Mouse (Mus musculus) megakaryocyte, embryonic 14.5 days (primary cell): ENCODE results near the gene Pard3. TPM values are rescaled to one million over a fixed set of nuclear protein-coding genes. Genes with fewer than 3 reads are reported as not detected.

Experiments used
- H3K27me3 ChIP-seq: replicated peaks from 2 replicates; pipeline ENCODE3; 2012; ENCODE audit warnings: inconsistent platforms
- H3K36me3 ChIP-seq: replicated peaks from 2 replicates; pipeline ENCODE3; 2012; ENCODE audit warnings: low read length, inconsistent platforms, mixed read lengths
- H3K4me1 ChIP-seq: 2 replicates; pipeline ENCODE4 v1.6.1; 2012; ENCODE audit warnings: inconsistent platforms
- H3K4me3 ChIP-seq: replicated peaks from 2 replicates; pipeline ENCODE3; 2012; ENCODE audit warnings: moderate library complexity, mild to moderate bottlenecking, inconsistent platforms
- H3K9me3 ChIP-seq: 2 replicates; pipeline ENCODE4 v1.6.1; 2012; ENCODE audit warnings: inconsistent platforms
- FLI1 ChIP-seq: IDR thresholded peaks from 2 replicates; pipeline ENCODE4 v1.6.1; 2012; ENCODE audit warnings: low read length, inconsistent platforms, mixed read lengths
- GATA1 ChIP-seq: IDR thresholded peaks from 3 replicates; pipeline ENCODE4 v1.6.1; 2012; ENCODE audit warnings: mixed read lengths, low read length, inconsistent platforms, borderline replicate concordance
- polyA plus RNA-seq: library from polyadenylated mRNA; stranded (reverse); fragments of >175 nt; gene quantifications from 2 replicates; pipeline ENCODE4 v1.2.3, GENCODE M21; 2012; ENCODE audit warnings: low replicate concordance; ENCODE audit not compliant: insufficient read depth

The Pard3 gene
- polyA plus RNA-seq, 1 experiment, result not detected

GRCm38 (mm10) chr8:127344421-127344820 is 280.7 kb downstream of the Pard3 start:
- H3K4me1 ChIP-seq, result no peaks in the 10 kb centered on the region
- no peaks in the 10 kb centered on the region for H3K9me3 ChIP-seq
- no peak overlapping the region for H3K4me3 ChIP-seq
- no peaks in the 10 kb centered on the region for H3K36me3 ChIP-seq
- peaks cover 2% of the 10 kb centered on the region for H3K27me3 ChIP-seq
- no peak for TF ChIP-seq FLI1
- no peak for TF ChIP-seq GATA1

GRCm38 (mm10) chr8:127345912-127346423 is 282.3 kb downstream of the Pard3 start:
- TF ChIP-seq GATA1 (no peak), FLI1 (no peak)
- no peaks in the 10 kb centered on the region for H3K4me1 ChIP-seq

GRCm38 (mm10) chr8:127347890-127348495 is 284.3 kb downstream of the Pard3 start:
- H3K36me3 ChIP-seq, result no peaks in the 10 kb centered on the region
- TF ChIP-seq FLI1 (no peak), GATA1 (no peak)
- no peaks in the 10 kb centered on the region for H3K27me3 ChIP-seq
- no peaks in the 10 kb centered on the region for H3K9me3 ChIP-seq
- no peaks in the 10 kb centered on the region for H3K4me1 ChIP-seq
- H3K4me3 ChIP-seq, result no peak overlapping the region

More at GRCm38 (mm10) chr8:127345912-127346423, 282.3 kb downstream of the Pard3 start:
- Histone ChIP-seq H3K9me3 (no peaks in the 10 kb centered on the region), H3K36me3 (no peaks in the 10 kb centered on the region), H3K4me3 (no peak overlapping the region), H3K27me3 (no peaks in the 10 kb centered on the region)

- Histone ChIP-seq H3K4me1 (no peaks in the 10 kb centered on the region), H3K9me3 (no peaks in the 10 kb centered on the region), H3K4me3 (no peak overlapping the region), H3K27me3 (no peaks in the 10 kb centered on the region), H3K36me3 (no peaks in the 10 kb centered on the region)
- TF ChIP-seq GATA1 (no peak), FLI1 (no peak)
Observed at GRCm38 (mm10) chr8:127361796-127362195, 298.1 kb downstream of the Pard3 start.

GRCm38 (mm10) chr8:127368347-127368746 is 304.7 kb downstream of the Pard3 start:
- H3K36me3 ChIP-seq, result no peaks in the 10 kb centered on the region
- no peak for TF ChIP-seq GATA1
- TF ChIP-seq FLI1, result no peak
- peaks cover 13% of the 10 kb centered on the region for H3K27me3 ChIP-seq
- no peaks in the 10 kb centered on the region for H3K4me1 ChIP-seq
- H3K4me3 ChIP-seq, result no peak overlapping the region
- H3K9me3 ChIP-seq, result no peaks in the 10 kb centered on the region

GRCm38 (mm10) chr8:127371326-127371949 is 307.7 kb downstream of the Pard3 start:
- Histone ChIP-seq H3K4me3 (no peak overlapping the region), H3K36me3 (no peaks in the 10 kb centered on the region), H3K4me1 (no peaks in the 10 kb centered on the region), H3K27me3 (peaks cover 13% of the 10 kb centered on the region), H3K9me3 (no peaks in the 10 kb centered on the region)
- TF ChIP-seq FLI1 (no peak), GATA1 (no peak)

- no peaks in the 10 kb centered on the region for H3K9me3 ChIP-seq
- peaks cover 3% of the 10 kb centered on the region; the same call in 1 of the 2 replicates for H3K4me1 ChIP-seq
- no peak overlapping the region for H3K4me3 ChIP-seq
- no peak for TF ChIP-seq FLI1
- no peak for TF ChIP-seq GATA1
- peaks cover 2% of the 10 kb centered on the region for H3K27me3 ChIP-seq
- H3K36me3 ChIP-seq, result no peaks in the 10 kb centered on the region
Observed at GRCm38 (mm10) chr8:127377775-127378174, 314.1 kb downstream of the Pard3 start.

- peaks cover 3% of the 10 kb centered on the region; the same call in 1 of the 2 replicates for H3K4me1 ChIP-seq
- no peak for TF ChIP-seq FLI1
- no peak for TF ChIP-seq GATA1
- no peaks in the 10 kb centered on the region for H3K36me3 ChIP-seq
- no peak overlapping the region for H3K4me3 ChIP-seq
- peaks cover 2% of the 10 kb centered on the region for H3K27me3 ChIP-seq
- H3K9me3 ChIP-seq, result peaks cover 10% of the 10 kb centered on the region
Observed at GRCm38 (mm10) chr8:127378994-127379858, 315.5 kb downstream of the Pard3 start.

GRCm38 (mm10) chr8:127381259-127381658 is 317.6 kb downstream of the Pard3 start:
- Histone ChIP-seq H3K4me3 (no peak overlapping the region), H3K36me3 (no peaks in the 10 kb centered on the region), H3K9me3 (peaks cover 17% of the 10 kb centered on the region), H3K4me1 (peaks cover 3% of the 10 kb centered on the region; the same call in 1 of the 2 replicates), H3K27me3 (peaks cover 5% of the 10 kb centered on the region)
- TF ChIP-seq GATA1, result no peak
- no peak for TF ChIP-seq FLI1

GRCm38 (mm10) chr8:127392700-127393099 is 329.0 kb downstream of the Pard3 start:
- H3K4me1 ChIP-seq, result no peaks in the 10 kb centered on the region

More at GRCm38 (mm10) chr8:127392700-127393099, 329.0 kb downstream of the Pard3 start:
- H3K27me3 ChIP-seq, result peaks cover 6% of the 10 kb centered on the region
- peaks cover 7% of the 10 kb centered on the region for H3K9me3 ChIP-seq
- no peak overlapping the region for H3K4me3 ChIP-seq
- no peak for TF ChIP-seq GATA1
- no peak for TF ChIP-seq FLI1
- no peaks in the 10 kb centered on the region for H3K36me3 ChIP-seq
